Mouse (Mus musculus): ENCODE results near the gene Cflar. TPM values are rescaled to one million over a fixed set of nuclear protein-coding genes. Genes with fewer than 3 reads are reported as not detected.
A peak's percentile ranks its signal among the peaks of the same experiment; 100 is the strongest.

Cflar gene
- total RNA-seq, 2 experiments from 2014 or later, result 25.1 to 30.1 TPM

DNA sequence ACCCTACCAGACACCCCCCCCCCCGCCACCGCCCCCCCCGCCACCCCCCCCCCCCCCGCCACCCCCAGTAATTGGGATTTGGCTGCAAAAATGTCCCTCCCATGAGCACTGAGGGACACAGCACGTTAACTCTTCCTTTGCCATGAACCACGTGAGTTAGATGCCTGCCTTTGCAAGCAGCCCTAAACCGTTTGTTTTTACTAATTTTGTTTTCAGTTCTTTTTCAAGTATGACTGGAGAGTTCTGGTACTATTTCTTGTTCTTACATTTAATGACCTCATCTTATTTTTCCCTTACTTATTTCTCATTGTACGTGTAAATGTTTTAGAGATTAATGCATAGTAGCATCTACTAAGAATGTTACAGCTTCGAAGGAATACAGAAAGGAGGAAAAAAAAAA is 13.2 kb downstream of the Cflar start:
- DNase-seq (ENCODE audit: extremely low spot score in 1 of 2, low spot score in 2 of 2), result no peak
- Histone ChIP-seq H3K4me3 (no peak overlapping the region), H3K27ac (no peak overlapping the region)
- intact Hi-C loops (cut with DNase I), result no loop called here
- no peak for TF ChIP-seq CTCF (IDR thresholded peaks at IDR 0.05)

DNA sequence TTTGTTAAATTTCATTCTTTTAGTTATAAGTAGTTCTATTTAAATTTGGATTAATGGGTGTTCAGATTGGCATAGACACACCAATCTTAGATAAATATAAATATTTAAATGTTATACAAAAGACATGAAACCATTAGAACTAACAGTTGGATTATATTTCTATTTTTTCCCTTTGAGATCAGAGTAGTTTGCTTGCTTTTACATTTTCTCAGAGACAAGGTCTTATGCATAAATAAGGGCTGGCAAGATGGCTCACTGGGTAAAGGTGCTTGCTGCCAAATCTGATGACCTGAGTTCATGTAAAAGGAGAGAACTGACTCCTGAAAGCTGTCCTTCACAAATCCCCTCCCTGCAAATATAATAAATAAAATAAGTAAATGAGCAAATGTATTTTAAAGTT is 13.8 kb downstream of the Cflar start:
- H3K4me3 ChIP-seq, result no peak overlapping the region
- intact Hi-C loops (cut with DNase I), result no loop called here
- no peak for DNase-seq (ENCODE audit: extremely low spot score in 1 of 2, low spot score in 2 of 2)
- no peak for TF ChIP-seq CTCF (IDR thresholded peaks at IDR 0.05)
- no peak overlapping the region for H3K27ac ChIP-seq

DNA sequence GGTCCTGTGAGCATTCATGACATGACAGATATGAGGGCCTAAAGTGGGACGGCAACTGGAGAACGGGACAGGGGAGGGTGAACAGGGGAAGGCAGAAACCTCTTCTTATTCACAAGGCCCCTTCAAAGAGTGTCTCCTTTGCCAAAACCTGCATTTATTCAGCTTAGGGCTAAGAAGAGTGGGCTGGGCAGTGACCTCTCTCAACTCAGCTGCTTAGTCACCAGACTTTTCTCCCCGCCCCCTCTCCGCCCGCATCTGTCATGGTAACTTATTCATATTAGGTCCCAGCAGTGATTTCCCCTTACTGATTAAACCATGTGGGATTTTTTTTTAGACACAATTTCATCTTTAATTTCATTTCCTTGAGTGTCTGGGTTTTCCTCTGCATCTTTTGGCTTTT is 14.5 kb downstream of the Cflar start:
- H3K27ac ChIP-seq, result no peak overlapping the region
- no peak for TF ChIP-seq CTCF (IDR thresholded peaks at IDR 0.05)
- intact Hi-C loops (cut with DNase I), result no loop called here
- DNase-seq (ENCODE audit: extremely low spot score in 1 of 2, low spot score in 2 of 2), result no peak
- no peak overlapping the region for H3K4me3 ChIP-seq

DNA sequence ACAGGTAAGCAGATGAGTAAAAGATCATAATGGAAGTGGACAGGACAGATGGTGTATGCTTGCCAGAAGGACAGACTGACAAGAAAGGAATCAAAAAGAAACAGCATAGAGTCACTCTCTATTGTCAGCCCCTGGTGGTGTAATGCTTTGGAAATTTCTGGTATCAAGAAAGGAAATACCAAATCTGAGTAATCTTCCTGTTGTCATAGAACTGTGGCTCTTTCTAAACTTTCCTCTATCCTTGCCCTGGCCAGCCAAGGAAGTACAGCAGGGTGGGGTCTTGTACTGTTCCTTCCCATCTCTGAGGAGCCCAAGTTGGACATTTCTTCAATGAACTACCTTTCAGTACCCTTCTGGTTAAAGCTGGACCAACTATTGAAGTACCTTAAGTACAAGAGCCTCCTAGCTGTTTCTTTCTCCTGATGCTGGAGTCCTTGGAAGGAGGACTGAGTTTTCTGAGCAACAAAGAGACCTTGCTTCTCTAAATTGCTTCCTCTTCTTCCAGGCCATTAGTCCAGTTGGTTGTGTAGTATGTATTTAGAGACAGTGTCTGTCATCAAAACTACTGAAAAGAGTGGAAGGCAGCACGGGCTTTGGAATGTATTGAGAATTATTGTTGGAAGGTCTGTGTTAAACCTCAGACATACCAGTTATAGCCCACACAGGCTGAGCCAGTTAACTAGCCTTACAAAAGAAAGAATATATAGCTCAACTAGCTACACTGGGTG is 15.9 kb downstream of the Cflar start:
- TF ChIP-seq CTCF (IDR thresholded peaks at IDR 0.05), result peak; percentile 3
- no peak overlapping the region for H3K4me3 ChIP-seq
- H3K27ac ChIP-seq, result peak overlapping the region; percentile 18; the same call in 1 of the 2 replicates
- intact Hi-C loops (cut with DNase I), result no loop called here
- DNase-seq (ENCODE audit: extremely low spot score in 1 of 2, low spot score in 2 of 2), result no peak

DNA sequence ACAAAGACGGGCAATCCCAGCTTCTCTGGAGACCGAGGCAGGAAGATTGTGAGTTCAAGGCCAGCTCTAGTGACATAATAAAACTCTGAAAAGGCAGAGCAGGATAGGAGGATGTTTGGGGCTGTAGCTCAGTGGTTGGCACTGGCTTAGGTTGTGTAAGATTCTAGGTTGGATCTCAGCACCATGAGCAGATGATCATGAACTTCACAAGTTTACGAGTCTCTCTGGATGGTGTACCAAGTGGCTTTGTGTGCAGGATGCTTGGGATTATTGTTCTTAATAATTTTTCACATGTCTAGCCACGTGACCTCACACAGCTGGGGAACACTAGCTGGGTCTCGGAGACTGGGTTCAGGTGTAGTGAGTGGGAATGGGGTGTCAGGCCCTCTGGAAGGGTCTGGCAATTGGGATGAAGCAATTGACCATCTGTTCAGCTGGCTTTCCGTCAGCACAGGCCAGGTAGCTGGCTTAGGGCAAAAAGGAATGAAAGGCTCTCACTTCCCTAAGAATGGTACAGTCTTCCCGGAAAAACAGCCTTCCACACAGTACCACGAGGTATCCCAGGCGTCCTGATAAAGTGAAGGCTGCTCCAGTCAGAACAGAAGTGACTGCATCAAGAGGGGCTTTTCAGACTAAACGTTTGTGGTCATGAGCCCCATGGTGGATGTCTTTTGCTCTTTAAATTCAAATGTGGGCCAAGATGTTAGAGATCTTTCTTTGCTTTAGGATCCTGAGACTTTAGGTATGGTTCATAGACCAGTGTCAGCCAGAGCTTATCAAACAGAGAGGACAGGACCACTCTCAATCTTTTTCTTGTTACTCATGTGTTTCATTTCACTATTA is 16.7 kb downstream of the Cflar start:
- intact Hi-C loops (cut with DNase I), result no loop called here
- DNase-seq (ENCODE audit: extremely low spot score in 1 of 2, low spot score in 2 of 2), result no peak
- Histone ChIP-seq H3K4me3 (no peak overlapping the region), H3K27ac (peak overlapping the region; percentile 18; the same call in 1 of the 2 replicates)
- no peak for TF ChIP-seq CTCF (IDR thresholded peaks at IDR 0.05)

DNA sequence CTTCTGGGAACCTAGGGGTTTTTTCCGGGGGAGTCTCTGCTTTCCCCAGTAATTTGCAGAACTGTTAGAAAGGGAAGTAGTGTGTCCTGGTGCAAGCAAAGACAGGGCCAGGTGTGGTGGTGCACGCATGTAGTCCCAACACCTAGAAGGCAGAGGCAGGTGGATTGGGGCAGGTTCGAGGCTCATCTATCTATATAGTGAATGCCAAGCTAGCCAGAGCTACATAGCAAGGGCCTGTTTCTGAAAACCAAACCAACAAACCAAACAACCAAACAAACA is 17.2 kb downstream of the Cflar start:
- no peak for TF ChIP-seq CTCF (IDR thresholded peaks at IDR 0.05)
- intact Hi-C loops (cut with DNase I), result no loop called here
- H3K4me3 ChIP-seq, result no peak overlapping the region
- no peak overlapping the region for H3K27ac ChIP-seq
- no peak for DNase-seq (ENCODE audit: extremely low spot score in 1 of 2, low spot score in 2 of 2)

DNA sequence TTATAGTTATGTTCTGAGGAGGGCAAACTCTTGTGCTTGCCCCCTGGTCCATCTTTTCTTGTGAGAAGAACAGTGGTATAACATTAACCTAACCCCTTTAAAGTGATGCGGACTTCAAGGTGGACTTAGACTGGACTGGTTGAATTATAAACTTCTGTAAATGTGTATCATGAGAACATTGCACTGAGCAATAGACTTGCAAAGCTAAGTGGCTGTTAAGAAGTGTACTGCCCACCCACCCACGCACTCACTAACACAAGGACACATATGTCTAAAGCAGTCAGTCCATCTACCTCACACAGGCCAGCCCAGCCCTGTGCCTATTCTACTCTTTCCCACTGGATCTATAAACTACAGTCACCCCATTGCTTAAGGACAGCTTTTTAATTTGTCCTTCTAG is 22.3 kb downstream of the Cflar start:
- Histone ChIP-seq H3K27ac (no peak overlapping the region), H3K4me3 (no peak overlapping the region)
- intact Hi-C loops (cut with DNase I), result no loop called here
- TF ChIP-seq CTCF (IDR thresholded peaks at IDR 0.05), result no peak
- no peak for DNase-seq (ENCODE audit: extremely low spot score in 1 of 2, low spot score in 2 of 2)

DNA sequence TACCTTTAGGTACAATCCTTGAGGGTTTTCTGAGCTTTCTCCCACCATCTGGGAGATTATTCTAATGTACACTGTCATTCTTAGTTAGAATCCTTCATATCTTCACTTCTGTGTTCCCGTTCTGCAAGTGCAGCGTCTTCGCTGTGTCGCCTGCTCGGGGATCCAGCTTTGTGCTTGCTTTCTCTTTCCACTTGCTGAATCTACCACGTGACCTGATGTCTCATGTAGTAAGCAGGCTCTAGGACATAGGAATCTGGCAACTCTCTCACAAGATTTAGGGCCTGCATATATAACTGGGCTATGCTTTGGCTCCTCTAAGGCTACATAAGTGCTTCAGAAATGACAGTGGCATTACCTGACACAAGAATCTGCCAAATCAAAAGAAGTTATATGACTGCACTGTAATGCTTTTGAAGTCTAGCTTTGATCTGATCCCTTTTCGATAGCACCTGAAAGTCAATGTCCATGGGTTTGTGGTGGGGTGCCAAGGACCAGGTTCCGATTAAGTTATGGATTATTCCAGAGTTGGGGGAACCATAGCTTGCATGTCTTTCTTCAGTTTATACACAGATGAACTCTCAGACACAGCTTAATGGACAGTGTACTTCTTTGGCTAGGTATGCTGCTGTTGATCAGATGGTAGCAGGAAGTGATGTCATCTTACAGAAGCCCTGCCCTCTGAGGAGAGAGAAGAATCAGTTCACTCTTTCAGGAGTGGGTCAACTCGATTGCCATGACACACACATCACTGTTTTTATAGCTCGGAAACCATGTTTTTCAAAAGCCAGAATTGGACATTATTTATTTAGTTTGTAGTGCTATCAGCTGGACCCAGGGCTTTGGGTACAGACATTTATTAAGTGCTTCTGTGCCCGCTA is 23.0 kb downstream of the Cflar start:
- no peak overlapping the region for H3K4me3 ChIP-seq
- DNase-seq (ENCODE audit: extremely low spot score in 1 of 2, low spot score in 2 of 2), result no peak
- H3K27ac ChIP-seq, result no peak overlapping the region
- no peak for TF ChIP-seq CTCF (IDR thresholded peaks at IDR 0.05)
- intact Hi-C loops (cut with DNase I), result no loop called here

DNA sequence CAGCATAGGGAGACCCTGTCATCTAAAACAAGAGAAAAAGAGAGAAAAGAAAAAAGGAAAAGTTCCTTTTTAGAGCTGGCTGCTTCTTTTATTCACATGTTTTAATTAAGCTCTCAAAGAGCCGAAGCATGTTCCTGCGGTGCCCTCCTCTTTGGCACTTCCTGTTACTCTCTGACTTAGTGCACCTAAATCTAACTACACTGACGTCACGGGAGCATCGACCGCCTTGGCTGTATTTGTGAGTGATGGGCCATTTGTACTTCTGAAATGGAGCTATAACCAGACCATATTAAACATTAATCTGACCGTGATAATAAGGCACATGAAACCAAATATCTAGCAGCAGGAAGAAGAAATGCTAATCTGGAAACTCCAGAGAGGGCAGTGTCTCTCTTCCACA is 24.7 kb downstream of the Cflar start:
- intact Hi-C loops (cut with DNase I), result loop anchor here (5.0 kb wide), 1 partner anchor 234 kb away; no protein-coding TSS in a partner anchor
- H3K27ac ChIP-seq, result no peak overlapping the region; the same call in 1 of the 2 replicates
- TF ChIP-seq CTCF (IDR thresholded peaks at IDR 0.05), result no peak

DNA sequence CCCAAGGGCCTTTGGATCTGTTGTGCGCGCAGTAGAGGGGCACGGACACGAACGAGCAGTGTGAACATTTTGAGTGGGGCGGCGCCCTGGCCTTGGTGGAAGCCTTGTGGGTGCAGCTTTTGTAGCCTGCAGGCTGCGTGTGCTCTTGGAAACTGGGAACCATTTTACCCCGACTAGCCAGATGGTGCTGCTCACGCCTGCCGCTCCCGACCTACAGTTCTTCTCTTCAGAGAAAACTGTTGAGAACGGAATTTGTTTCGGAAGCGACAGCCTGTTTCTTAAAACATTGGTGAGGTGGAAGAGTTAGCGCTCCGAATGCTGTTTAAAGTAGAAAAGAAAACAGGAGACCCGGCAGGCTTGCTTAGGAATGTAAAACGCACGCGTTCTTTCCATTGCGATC is 25.7 kb downstream of the Cflar start:
- H3K27ac ChIP-seq, result peak overlapping the region; percentile 78
- no peak overlapping the region for H3K4me3 ChIP-seq
- intact Hi-C loops (cut with DNase I), result loop anchor here (5.0 kb wide), 1 partner anchor 235 kb away; no protein-coding TSS in a partner anchor
- no peak for TF ChIP-seq CTCF (IDR thresholded peaks at IDR 0.05)
- peak; percentile 53 to 66 for DNase-seq (ENCODE audit: extremely low spot score in 1 of 2, low spot score in 2 of 2)

More for the DNA sequence above, 24.7 kb downstream of the Cflar start:
- no peak overlapping the region for H3K4me3 ChIP-seq
- DNase-seq (ENCODE audit: extremely low spot score in 1 of 2, low spot score in 2 of 2), result no peak

DNA sequence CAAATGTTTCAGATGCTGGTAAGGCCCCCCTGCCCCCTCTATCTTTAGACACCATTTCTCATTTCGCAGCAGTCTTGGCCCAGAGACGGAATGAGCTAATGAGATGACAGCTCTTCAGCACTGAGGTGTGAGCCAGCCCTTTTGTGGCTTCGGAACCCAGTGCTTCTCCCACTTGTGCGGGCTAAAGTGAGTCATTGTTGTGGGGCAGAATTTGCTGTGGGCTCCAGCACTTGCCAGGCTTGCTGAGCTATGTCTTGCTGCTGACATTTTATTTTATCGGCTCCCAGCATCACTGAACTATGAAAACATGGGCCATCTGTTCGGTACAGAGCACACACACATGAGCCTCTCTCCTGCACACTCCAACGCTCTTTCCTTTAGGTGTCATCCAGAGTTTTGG is 28.2 kb downstream of the Cflar start:
- Histone ChIP-seq H3K27ac (peak overlapping the region; percentile 64; the same call in 1 of the 2 replicates), H3K4me3 (no peak overlapping the region)
- TF ChIP-seq CTCF (IDR thresholded peaks at IDR 0.05), result no peak
- peak; percentile 60 to 65 for DNase-seq (ENCODE audit: extremely low spot score in 1 of 2, low spot score in 2 of 2)
- intact Hi-C loops (cut with DNase I), result loop anchor here (1.0 to 5.0 kb wide), 2 partner anchors 26 to 237 kb away; no protein-coding TSS in a partner anchor

All from left cerebral cortex, adult 2 months (tissue).